Mouse (Mus musculus) limb, embryonic 14.5 days (tissue): ENCODE results near the gene Mdh2. TPM values are rescaled to one million over a fixed set of nuclear protein-coding genes. Genes with fewer than 3 reads are reported as not detected.

Source experiments
- ATAC-seq: fragments of 200-750 bp; cut with Nextera tagmentation; 2 replicates; pipeline ENCODE4 v1.8.0; 2017; ENCODE audit warnings: low read depth, moderate number of reproducible peaks, moderate TSS enrichment; ENCODE audit not compliant: low FRiP score
- DNase-seq: peaks from one replicate; pipeline ENCODE4 v3.0.0-alpha.2; 2015; ENCODE audit warnings: low spot score
- H3K27ac ChIP-seq: fragments of 300-500 bp; sonication (generic); replicated peaks from 2 replicates; pipeline ENCODE4 v1.5.1; 2014; ENCODE audit warnings: low read depth, mild to moderate bottlenecking, low read length, moderate library complexity, mixed read lengths
- H3K27me3 ChIP-seq: fragments of 300-500 bp; sonication (generic); 2 replicates; pipeline ENCODE4 v1.6.1; 2014; ENCODE audit warnings: low read length, mixed read lengths; ENCODE audit not compliant: control insufficient read depth, insufficient read depth
- H3K36me3 ChIP-seq: fragments of 300-500 bp; sonication (generic); 2 replicates; pipeline ENCODE4 v1.6.1; 2014; ENCODE audit warnings: mild to moderate bottlenecking, low read length, moderate library complexity, mixed read lengths; ENCODE audit not compliant: control insufficient read depth, insufficient read depth
- H3K4me1 ChIP-seq: fragments of 300-500 bp; sonication (generic); 2 replicates; pipeline ENCODE4 v1.6.1; 2014; ENCODE audit warnings: antibody characterized with exemption, low read length, mixed read lengths; ENCODE audit not compliant: control insufficient read depth, insufficient read depth
- H3K4me2 ChIP-seq: fragments of 300-500 bp; sonication (generic); replicated peaks from 2 replicates; pipeline ENCODE4 v1.6.1; 2014; ENCODE audit warnings: low read depth, mild to moderate bottlenecking, low read length, moderate library complexity; ENCODE audit not compliant: severe bottlenecking
- H3K4me3 ChIP-seq: fragments of 300-500 bp; sonication (generic); replicated peaks from 2 replicates; pipeline ENCODE4 v1.5.1; 2014; ENCODE audit warnings: low read length
- H3K9ac ChIP-seq: fragments of 300-500 bp; sonication (generic); 2 replicates; pipeline ENCODE4 v1.6.1; 2014; ENCODE audit warnings: mild to moderate bottlenecking, low read depth, low read length, moderate library complexity; ENCODE audit not compliant: severe bottlenecking
- H3K9me3 ChIP-seq: fragments of 300-500 bp; sonication (generic); 2 replicates; pipeline ENCODE4 v1.6.1; 2016; ENCODE audit warnings: low read length; ENCODE audit not compliant: control insufficient read depth
- POLR2A ChIP-seq: fragments of 200-500 bp; IDR thresholded peaks from 2 replicates; pipeline ENCODE4 v1.8.0; 2012; ENCODE audit warnings: inconsistent platforms, mild to moderate bottlenecking, moderate library complexity, borderline replicate concordance; ENCODE audit not compliant: insufficient read depth, insufficient read length; ENCODE audit errors: extremely low read depth
- WGBS: fragments of 180-500 bp; shearing (Covaris S2); extraction: QIAGEN DNeasy Blood & Tissue Kit; methylation state at CpG from one replicate; pipeline ENCODE4 v1.1.7; 2014; 5-methylcytosine and 5-hydroxymethylcytosine counted together
- polyA plus RNA-seq, 2 experiments: library from polyadenylated mRNA; depleted of rRNA in 1 of 2; stranded (reverse) in 1 of 2; unstranded in 1 of 2; fragments of >200 nt; fragmentation: Nextera tagmentation in 1 of 2; extraction: Ambion mirVana in 1 of 2; gene quantifications; 2 replicates each; pipeline versions ENCODE4 v1.2.1 to v1.2.3; 2012 to 2014

Mdh2 gene
- polyA plus RNA-seq (2012; rRNA removed) = 339 and 354 TPM in 2 replicates
- polyA plus RNA-seq (2014; fragmentation: Nextera tagmentation; extraction: Ambion mirVana) = 429 and 442 TPM in 2 replicates

- DNase-seq (peak; percentile 100), ATAC-seq (peak; percentile 98)
- H3K4me3 ChIP-seq = peak within 1 kb of the TSS; percentile 76
- TF ChIP-seq POLR2A = peak; percentile 76; the same call in 1 of the 2 replicates
- peaks cover 21% of the 10 kb centered on the region for H3K36me3 ChIP-seq
- H3K4me1 ChIP-seq = peaks cover 17% of the 10 kb centered on the region
- H3K27me3 ChIP-seq = no peaks in the 10 kb centered on the region
- no peaks in the 10 kb centered on the region for H3K9me3 ChIP-seq
- peak within 1 kb of the TSS; percentile 84 for H3K27ac ChIP-seq
- H3K9ac ChIP-seq = peak within 1 kb of the TSS; percentile 93
- peak within 1 kb of the TSS; percentile 85 for H3K4me2 ChIP-seq
- WGBS = 1% methylated on average over 56 of the region's 70 CpGs
These were observed at the start of gene Mdh2 for GRCm38 (mm10) chr5:135778471-135779445. Gene Mdh2 (plus strand): TSS chr5:135778480.

DNA sequence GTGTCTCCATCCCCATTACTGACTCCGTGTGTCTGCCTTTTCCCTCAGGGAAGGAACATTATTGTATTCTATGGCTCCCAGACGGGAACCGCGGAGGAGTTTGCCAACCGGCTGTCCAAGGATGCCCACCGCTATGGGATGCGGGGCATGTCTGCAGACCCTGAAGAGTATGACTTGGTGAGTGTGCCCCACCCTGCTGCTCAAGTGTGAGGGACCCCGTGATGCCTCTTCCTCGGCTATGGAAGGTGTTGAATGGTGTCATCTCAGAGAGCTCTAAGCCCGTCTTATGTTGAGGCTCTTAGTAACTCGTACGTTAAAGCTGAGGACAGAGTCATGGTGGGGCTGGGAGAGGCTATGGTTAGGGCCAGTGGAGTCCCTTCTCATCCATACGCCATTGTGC lies 48.9 kb upstream of the Mdh2 start:
- no peaks in the 10 kb centered on the region for H3K27me3 ChIP-seq
- H3K9me3 ChIP-seq = no peaks in the 10 kb centered on the region
- no peak overlapping the region for H3K9ac ChIP-seq
- H3K4me2 ChIP-seq = no peak overlapping the region
- no peak for TF ChIP-seq POLR2A
- H3K36me3 ChIP-seq = peaks cover 58% of the 10 kb centered on the region
- 88% methylated on average over 13 of the region's 13 CpGs for WGBS
- ATAC-seq (no peak), DNase-seq (no peak)
- peaks cover 27% of the 10 kb centered on the region for H3K4me1 ChIP-seq
- H3K27ac ChIP-seq = no peak overlapping the region
- no peak overlapping the region for H3K4me3 ChIP-seq

- TF ChIP-seq POLR2A = no peak
- Histone ChIP-seq H3K27me3 (no peaks in the 10 kb centered on the region), H3K4me2 (no peak overlapping the region), H3K9ac (no peak overlapping the region), H3K4me1 (peaks cover 18% of the 10 kb centered on the region), H3K36me3 (peaks cover 68% of the 10 kb centered on the region), H3K4me3 (no peak overlapping the region), H3K9me3 (no peaks in the 10 kb centered on the region), H3K27ac (no peak overlapping the region)
- no peak for ATAC-seq
- DNase-seq = no peak
- 97% methylated on average over 10 of the region's 10 CpGs for WGBS
These were observed 48.0 kb upstream of the Mdh2 start for GRCm38 (mm10) chr5:135730278-135730677.

- ATAC-seq = no peak
- no peak for DNase-seq
- Histone ChIP-seq H3K36me3 (peaks cover 74% of the 10 kb centered on the region), H3K4me2 (no peak overlapping the region), H3K27me3 (no peaks in the 10 kb centered on the region), H3K27ac (no peak overlapping the region), H3K4me1 (peaks cover 11% of the 10 kb centered on the region), H3K4me3 (no peak overlapping the region), H3K9ac (no peak overlapping the region), H3K9me3 (no peaks in the 10 kb centered on the region)
- no peak for TF ChIP-seq POLR2A
- WGBS = 95% methylated on average over 10 of the region's 10 CpGs
These were observed 47.4 kb upstream of the Mdh2 start for GRCm38 (mm10) chr5:135730916-135731315.

GRCm38 (mm10) chr5:135731322-135731721 lies 47.0 kb upstream of the Mdh2 start:
- Histone ChIP-seq H3K27ac (no peak overlapping the region), H3K4me2 (no peak overlapping the region), H3K9me3 (no peaks in the 10 kb centered on the region), H3K4me3 (no peak overlapping the region), H3K4me1 (peaks cover 7% of the 10 kb centered on the region), H3K27me3 (no peaks in the 10 kb centered on the region), H3K36me3 (peaks cover 78% of the 10 kb centered on the region), H3K9ac (no peak overlapping the region)
- DNase-seq (no peak), ATAC-seq (no peak)
- WGBS = 95% methylated on average over 16 of the region's 16 CpGs
- no peak for TF ChIP-seq POLR2A
